Mouse (Mus musculus) kidney, embryonic 14.5 days (tissue): ENCODE data around the gene Slc35g1. TPM values are rescaled to one million over a fixed set of nuclear protein-coding genes. Genes with fewer than 3 reads are reported as not detected.

Experiments
- ATAC-seq: fragments of 200-750 bp; cut with Nextera tagmentation; 2 replicates; pipeline ENCODE4 v1.8.0; 2017; ENCODE audit warnings: moderate number of reproducible peaks, mild to moderate bottlenecking, moderate TSS enrichment, moderate library complexity; ENCODE audit not compliant: low FRiP score, low TSS enrichment
- H3K27ac ChIP-seq: fragments of 300-500 bp; sonication (generic); 2 replicates; pipeline ENCODE4 v1.5.1; 2014; ENCODE audit warnings: low read depth, mild to moderate bottlenecking, low read length, moderate library complexity, mixed read lengths
- H3K27me3 ChIP-seq: fragments of 300-500 bp; sonication (generic); 2 replicates; pipeline ENCODE4 v1.6.1; 2014; ENCODE audit warnings: mild to moderate bottlenecking, low read length; ENCODE audit not compliant: control insufficient read depth, insufficient read depth
- H3K36me3 ChIP-seq: fragments of 300-500 bp; sonication (generic); 2 replicates; pipeline ENCODE4 v1.6.1; 2014; ENCODE audit warnings: low read length, mixed read lengths; ENCODE audit not compliant: control insufficient read depth, insufficient read depth
- H3K4me1 ChIP-seq: fragments of 300-500 bp; sonication (generic); 2 replicates; pipeline ENCODE4 v1.6.1; 2014; ENCODE audit warnings: low read length, mixed read lengths; ENCODE audit not compliant: control insufficient read depth, insufficient read depth
- H3K4me2 ChIP-seq: fragments of 300-500 bp; sonication (generic); replicated peaks from 2 replicates; pipeline ENCODE4 v1.6.1; 2014; ENCODE audit warnings: low read depth, mild to moderate bottlenecking, low read length
- H3K4me3 ChIP-seq: fragments of 300-500 bp; sonication (generic); 2 replicates; pipeline ENCODE4 v1.5.1; 2014; ENCODE audit warnings: mild to moderate bottlenecking, low read length
- H3K9ac ChIP-seq: fragments of 300-500 bp; sonication (generic); 2 replicates; pipeline ENCODE4 v1.6.1; 2014; ENCODE audit warnings: low read depth, mild to moderate bottlenecking, low read length, moderate library complexity
- H3K9me3 ChIP-seq: fragments of 300-500 bp; sonication (generic); 2 replicates; pipeline ENCODE4 v1.6.1; 2016; ENCODE audit warnings: low read length; ENCODE audit not compliant: control insufficient read depth
- WGBS: fragments of 180-500 bp; shearing (Covaris S2); extraction: QIAGEN DNeasy Blood & Tissue Kit; methylation state at CpG from one replicate; pipeline ENCODE4 v1.1.7; 2014; 5-methylcytosine and 5-hydroxymethylcytosine counted together
- polyA plus RNA-seq: library from polyadenylated mRNA; unstranded; fragments of >200 nt; fragmentation: Nextera tagmentation; extraction: Ambion mirVana; gene quantifications from 2 replicates; pipeline ENCODE4 v1.2.1, GENCODE M21; 2014

Gene Slc35g1
- polyA plus RNA-seq, 1 experiment from 2014 or later, result 7.1 TPM

GRCm38 (mm10) chr19:38356211-38356828, 39.5 kb upstream of the Slc35g1 start:
- H3K36me3 ChIP-seq, result no peaks in the 10 kb centered on the region

GRCm38 (mm10) chr19:38357956-38358623, 37.7 kb upstream of the Slc35g1 start:
- no peak overlapping the region for H3K4me2 ChIP-seq
- H3K4me1 ChIP-seq, result no peaks in the 10 kb centered on the region
- ATAC-seq, result no peak
- H3K9ac ChIP-seq, result no peak overlapping the region
- H3K36me3 ChIP-seq, result no peaks in the 10 kb centered on the region
- H3K27ac ChIP-seq, result no peak overlapping the region
- no peak overlapping the region for H3K4me3 ChIP-seq
- 38% methylated on average over 9 of the region's 9 CpGs for WGBS
- no peaks in the 10 kb centered on the region for H3K27me3 ChIP-seq
- H3K9me3 ChIP-seq, result no peaks in the 10 kb centered on the region

More at GRCm38 (mm10) chr19:38356211-38356828, 39.5 kb upstream of the Slc35g1 start:
- Histone ChIP-seq H3K4me1 (no peaks in the 10 kb centered on the region), H3K27me3 (no peaks in the 10 kb centered on the region), H3K4me3 (no peak overlapping the region), H3K9me3 (no peaks in the 10 kb centered on the region), H3K4me2 (no peak overlapping the region), H3K27ac (no peak overlapping the region), H3K9ac (no peak overlapping the region)
- ATAC-seq, result no peak
- 72% methylated on average over 8 of the region's 8 CpGs for WGBS

GRCm38 (mm10) chr19:38359287-38359686, 36.5 kb upstream of the Slc35g1 start:
- Histone ChIP-seq H3K27ac (no peak overlapping the region), H3K4me3 (no peak overlapping the region), H3K4me2 (no peak overlapping the region), H3K9ac (no peak overlapping the region), H3K9me3 (no peaks in the 10 kb centered on the region), H3K27me3 (no peaks in the 10 kb centered on the region), H3K36me3 (no peaks in the 10 kb centered on the region), H3K4me1 (no peaks in the 10 kb centered on the region)
- ATAC-seq, result no peak
- 97% methylated on average over 1 of the region's 1 CpGs for WGBS

- no peak overlapping the region for H3K4me3 ChIP-seq
- ATAC-seq, result no peak
- WGBS, result 90% methylated on average over 2 of the region's 2 CpGs
- H3K9me3 ChIP-seq, result no peaks in the 10 kb centered on the region
- no peak overlapping the region for H3K27ac ChIP-seq
- peaks cover 4% of the 10 kb centered on the region; the same call in 1 of the 2 replicates for H3K4me1 ChIP-seq
- H3K27me3 ChIP-seq, result no peaks in the 10 kb centered on the region; the same call in 1 of the 2 replicates
- H3K9ac ChIP-seq, result no peak overlapping the region
- H3K36me3 ChIP-seq, result no peaks in the 10 kb centered on the region
- no peak overlapping the region for H3K4me2 ChIP-seq
Measured at GRCm38 (mm10) chr19:38361850-38362249, 33.9 kb upstream of the Slc35g1 start.

- no peak overlapping the region for H3K4me2 ChIP-seq
- no peak for ATAC-seq
- no peaks in the 10 kb centered on the region; the same call in 1 of the 2 replicates for H3K27me3 ChIP-seq
- H3K9me3 ChIP-seq, result no peaks in the 10 kb centered on the region
- no peak overlapping the region for H3K4me3 ChIP-seq
- H3K9ac ChIP-seq, result no peak overlapping the region
- 67% methylated on average over 1 of the region's 1 CpGs for WGBS
- no peak overlapping the region for H3K27ac ChIP-seq
- peaks cover 4% of the 10 kb centered on the region; the same call in 1 of the 2 replicates for H3K4me1 ChIP-seq
- no peaks in the 10 kb centered on the region for H3K36me3 ChIP-seq
Measured at GRCm38 (mm10) chr19:38363358-38363757, 32.4 kb upstream of the Slc35g1 start.

- peaks cover 3% of the 10 kb centered on the region; the same call in 1 of the 2 replicates for H3K9me3 ChIP-seq
- peaks cover 4% of the 10 kb centered on the region; the same call in 1 of the 2 replicates for H3K4me1 ChIP-seq
- 23% methylated on average over 6 of the region's 6 CpGs for WGBS
- peak; percentile 80 for ATAC-seq
- no peak overlapping the region for H3K4me2 ChIP-seq
- H3K9ac ChIP-seq, result no peak overlapping the region
- peak overlapping the region; percentile 1; the same call in 1 of the 2 replicates for H3K27ac ChIP-seq
- H3K27me3 ChIP-seq, result no peaks in the 10 kb centered on the region; the same call in 1 of the 2 replicates
- H3K4me3 ChIP-seq, result no peak overlapping the region
- no peaks in the 10 kb centered on the region for H3K36me3 ChIP-seq
Measured at GRCm38 (mm10) chr19:38363879-38364659, 31.7 kb upstream of the Slc35g1 start.

GRCm38 (mm10) chr19:38364939-38365614, 30.7 kb upstream of the Slc35g1 start:
- no peaks in the 10 kb centered on the region for H3K36me3 ChIP-seq
- no peak overlapping the region for H3K27ac ChIP-seq
- no peak overlapping the region for H3K4me2 ChIP-seq
- H3K27me3 ChIP-seq, result no peaks in the 10 kb centered on the region; the same call in 1 of the 2 replicates
- no peak for ATAC-seq
- no peak overlapping the region for H3K4me3 ChIP-seq
- peaks cover 4% of the 10 kb centered on the region; the same call in 1 of the 2 replicates for H3K4me1 ChIP-seq
- 17% methylated on average over 11 of the region's 11 CpGs for WGBS
- H3K9me3 ChIP-seq, result peaks cover 3% of the 10 kb centered on the region; the same call in 1 of the 2 replicates
- H3K9ac ChIP-seq, result no peak overlapping the region

GRCm38 (mm10) chr19:38372460-38373102, 23.2 kb upstream of the Slc35g1 start:
- no peak overlapping the region; the same call in 1 of the 2 replicates for H3K4me3 ChIP-seq
- no peaks in the 10 kb centered on the region for H3K36me3 ChIP-seq
- no peak overlapping the region for H3K4me2 ChIP-seq
- peak overlapping the region; percentile 12; the same call in 1 of the 2 replicates for H3K9ac ChIP-seq
- H3K27me3 ChIP-seq, result peaks cover 10% of the 10 kb centered on the region; the same call in 1 of the 2 replicates
- H3K4me1 ChIP-seq, result peaks cover 14% of the 10 kb centered on the region
- H3K27ac ChIP-seq, result peak overlapping the region; percentile 62; the same call in 1 of the 2 replicates
- H3K9me3 ChIP-seq, result peaks cover 3% of the 10 kb centered on the region; the same call in 1 of the 2 replicates
- 10% methylated on average over 11 of the region's 11 CpGs for WGBS
- peak; percentile 69 for ATAC-seq
